Mouse (Mus musculus) ES-E14 (cell line): ENCODE measurements around the gene Lrrc1.

Experiments used
- CHD2 ChIP-seq: IDR thresholded peaks from 2 replicates; pipeline ENCODE4 v1.6.1; 2014; ENCODE audit warnings: mild to moderate bottlenecking, low read depth, low read length, inconsistent platforms
- MAFK ChIP-seq: IDR thresholded peaks from 2 replicates; pipeline ENCODE4 v1.6.1; 2014; ENCODE audit warnings: mild to moderate bottlenecking, low read depth, low read length, inconsistent platforms; ENCODE audit not compliant: insufficient read depth
- ZC3H11A ChIP-seq: IDR thresholded peaks from 2 replicates; pipeline ENCODE4 v1.6.1; 2012; ENCODE audit warnings: low read depth, mild to moderate bottlenecking, inconsistent platforms, low read length, borderline replicate concordance
- ZNF384 ChIP-seq: IDR thresholded peaks from 2 replicates; pipeline ENCODE4 v1.6.1; 2012; ENCODE audit warnings: low read depth, low read length, inconsistent platforms

GRCm38 (mm10) chr9:77556435-77556834 lies 11.8 kb upstream of the Lrrc1 start:
- TF ChIP-seq ZC3H11A (no peak), ZNF384 (no peak), MAFK (no peak), CHD2 (no peak)
